Mouse (Mus musculus) intestine, embryonic 15.5 days (tissue): ENCODE results near the gene E030018B13Rik. TPM values are rescaled to one million over a fixed set of nuclear protein-coding genes. Genes with fewer than 3 reads are reported as not detected.

Experiments
- ATAC-seq: fragments of 200-750 bp; cut with Nextera tagmentation; 2 replicates; pipeline ENCODE4 v1.8.0; 2017; ENCODE audit warnings: moderate TSS enrichment, moderate library complexity
- H3K27ac ChIP-seq: fragments of 300-500 bp; sonication (generic); 2 replicates; pipeline ENCODE4 v1.5.1; 2015; ENCODE audit warnings: mild to moderate bottlenecking, inconsistent platforms
- H3K27me3 ChIP-seq: fragments of 300-500 bp; sonication (generic); replicated peaks from 2 replicates; pipeline ENCODE4 v1.6.1; 2015; ENCODE audit warnings: inconsistent platforms
- H3K36me3 ChIP-seq: fragments of 300-500 bp; sonication (generic); 2 replicates; pipeline ENCODE4 v1.6.1; 2015; ENCODE audit warnings: inconsistent platforms
- H3K4me1 ChIP-seq: fragments of 300-500 bp; sonication (generic); replicated peaks from 2 replicates; pipeline ENCODE4 v1.6.1; 2015; ENCODE audit warnings: inconsistent platforms
- H3K4me2 ChIP-seq: fragments of 300-500 bp; sonication (generic); replicated peaks from 2 replicates; pipeline ENCODE4 v1.6.1; 2015; ENCODE audit warnings: mild to moderate bottlenecking, inconsistent platforms
- H3K4me3 ChIP-seq: fragments of 300-500 bp; sonication (generic); replicated peaks from 2 replicates; pipeline ENCODE4 v1.5.1; 2015; ENCODE audit warnings: inconsistent platforms
- H3K9ac ChIP-seq: fragments of 300-500 bp; sonication (generic); 2 replicates; pipeline ENCODE4 v1.6.1; 2015; ENCODE audit warnings: inconsistent platforms
- H3K9me3 ChIP-seq: fragments of 300-500 bp; sonication (generic); 2 replicates; pipeline ENCODE4 v1.6.1; 2016; ENCODE audit warnings: inconsistent platforms
- WGBS: fragments of 180-500 bp; shearing (Covaris S2); methylation state at CpG from one replicate; pipeline ENCODE4 v1.1.7; 2015; 5-methylcytosine and 5-hydroxymethylcytosine counted together
- polyA plus RNA-seq: library from polyadenylated mRNA; unstranded; fragments of >200 nt; fragmentation: Nextera tagmentation; extraction: Ambion mirVana; gene quantifications from 2 replicates; pipeline ENCODE4 v1.2.1, GENCODE M21; 2015

E030018B13Rik gene
- polyA plus RNA-seq, result not detected in 2 replicates

DNA sequence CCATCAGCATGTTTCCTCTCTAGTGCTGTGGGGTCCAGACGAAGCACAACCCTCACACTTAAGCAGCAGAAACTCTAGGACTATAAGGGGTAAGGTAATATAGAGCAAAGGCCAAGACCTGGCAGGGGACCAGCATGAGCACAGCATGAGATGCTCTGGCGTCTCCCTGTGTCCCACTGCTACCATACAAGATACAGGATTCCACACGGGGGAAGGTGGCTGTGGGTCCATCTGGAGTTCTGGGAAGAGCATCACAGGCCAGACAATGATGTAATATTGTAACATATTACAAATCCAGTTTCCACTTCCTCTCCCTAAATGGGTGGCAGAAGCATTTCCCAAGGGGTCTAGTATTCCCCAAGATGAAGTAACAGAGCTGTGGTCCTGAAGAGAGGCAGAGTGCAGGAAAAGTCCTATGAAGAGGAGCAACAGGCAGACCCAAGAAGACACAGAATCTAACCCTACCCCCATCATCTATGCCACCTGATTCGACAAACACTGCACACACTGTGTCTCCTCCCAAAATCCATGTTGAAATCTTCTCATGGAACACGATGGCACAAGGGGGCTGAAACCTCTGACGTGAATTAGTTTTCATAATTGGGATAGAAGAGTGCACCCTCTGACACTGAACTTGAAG lies at the start of gene E030018B13Rik:
E030018B13Rik (plus strand) TSS at position 590 of the 640 bp plus-strand sequence.
- H3K4me2 ChIP-seq, result no peak within 1 kb of the TSS
- H3K36me3 ChIP-seq, result no peaks in the 10 kb centered on the region
- no peaks in the 10 kb centered on the region for H3K27me3 ChIP-seq
- 86% methylated on average over 6 of the region's 6 CpGs for WGBS
- H3K9ac ChIP-seq, result no peak within 1 kb of the TSS
- H3K27ac ChIP-seq, result no peak within 1 kb of the TSS
- no peak within 1 kb of the TSS for H3K4me3 ChIP-seq
- H3K4me1 ChIP-seq, result peaks cover 31% of the 10 kb centered on the region
- H3K9me3 ChIP-seq, result no peaks in the 10 kb centered on the region
- ATAC-seq, result no peak

DNA sequence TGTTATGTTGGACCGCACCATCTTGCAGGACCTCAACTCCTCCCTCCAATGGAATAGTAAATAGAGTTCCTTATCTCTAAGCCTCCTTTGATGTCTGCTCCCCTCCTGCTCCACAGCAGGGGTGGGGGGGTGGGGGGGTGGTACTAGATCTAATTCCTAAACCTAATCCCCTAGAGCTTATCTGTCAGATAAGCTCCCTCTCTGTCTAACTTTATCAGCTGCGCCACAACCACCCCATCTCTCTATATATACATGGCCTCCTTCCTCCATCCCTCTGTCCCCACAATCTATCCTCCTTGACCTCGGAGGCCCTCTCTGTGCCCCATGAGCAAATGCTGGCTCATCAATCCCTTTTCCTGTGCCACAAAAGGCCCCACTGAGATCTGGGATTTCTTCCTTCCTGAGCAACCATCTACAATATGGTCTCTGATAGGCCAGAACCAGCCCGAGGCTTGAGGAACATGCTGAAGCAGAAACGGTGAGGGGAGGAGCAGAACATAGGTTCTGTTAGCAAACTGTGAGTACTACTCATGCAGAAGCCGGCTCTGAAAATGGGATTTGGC lies 48.2 kb upstream of the E030018B13Rik start:
- 51% methylated on average over 6 of the region's 6 CpGs for WGBS
- Histone ChIP-seq H3K27me3 (no peaks in the 10 kb centered on the region), H3K27ac (no peak overlapping the region), H3K4me1 (no peaks in the 10 kb centered on the region), H3K9me3 (no peaks in the 10 kb centered on the region), H3K4me2 (no peak overlapping the region), H3K36me3 (no peaks in the 10 kb centered on the region), H3K4me3 (no peak overlapping the region), H3K9ac (no peak overlapping the region)
- ATAC-seq, result no peak

DNA sequence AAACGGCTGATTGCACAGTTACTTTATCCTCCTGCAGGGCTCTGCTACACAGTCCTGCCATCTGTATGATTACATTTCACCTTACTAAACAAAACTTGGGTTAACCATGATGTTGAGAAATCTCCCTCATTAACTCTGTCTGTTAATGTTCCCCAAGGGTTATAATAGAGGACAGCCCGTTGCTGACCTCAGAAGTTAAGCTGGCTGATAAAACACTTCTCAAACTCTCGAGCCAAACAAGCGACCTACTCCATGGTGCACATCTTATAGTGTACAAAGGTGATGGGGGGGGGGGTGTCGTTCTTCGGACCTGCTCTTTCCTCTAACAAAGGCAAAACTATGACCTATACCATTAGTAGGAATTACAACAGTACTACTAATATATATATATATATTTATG lies 45.0 kb upstream of the E030018B13Rik start:
- Histone ChIP-seq H3K9me3 (no peaks in the 10 kb centered on the region), H3K36me3 (no peaks in the 10 kb centered on the region), H3K4me3 (no peak overlapping the region), H3K27me3 (no peaks in the 10 kb centered on the region), H3K4me2 (no peak overlapping the region), H3K4me1 (0 out of 2 replicates have a peak, but pooled peaks cover 7% of the 10 kb centered on the region), H3K9ac (no peak overlapping the region), H3K27ac (no peak overlapping the region)
- WGBS, result 75% methylated on average over 6 of the region's 6 CpGs
- no peak for ATAC-seq

DNA sequence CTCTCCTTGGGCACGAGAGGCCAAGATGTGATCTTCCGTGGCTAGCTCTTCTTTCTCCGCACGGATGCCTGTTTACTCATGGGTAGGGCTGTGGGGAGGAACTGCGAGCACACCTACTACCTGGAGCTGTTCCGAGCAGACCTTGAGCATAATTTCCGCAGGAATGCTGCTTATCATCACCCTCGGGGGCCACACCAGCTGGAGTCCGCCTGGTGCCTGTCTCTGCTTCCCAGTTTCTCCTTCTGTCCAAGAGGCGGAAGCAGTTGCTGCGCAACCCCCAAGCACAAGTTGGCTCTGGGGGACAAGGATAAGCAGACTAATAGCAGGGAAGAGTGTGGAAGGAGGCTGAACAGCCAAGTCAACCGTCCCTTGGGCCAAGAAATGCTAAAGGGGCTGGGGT lies 42.8 kb upstream of the E030018B13Rik start:
- Histone ChIP-seq H3K4me3 (no peak overlapping the region), H3K9ac (no peak overlapping the region), H3K4me2 (peak overlapping the region; percentile 25), H3K9me3 (no peaks in the 10 kb centered on the region), H3K4me1 (0 out of 2 replicates have a peak, but pooled peaks cover 12% of the 10 kb centered on the region), H3K36me3 (no peaks in the 10 kb centered on the region), H3K27me3 (no peaks in the 10 kb centered on the region), H3K27ac (no peak overlapping the region)
- 53% methylated on average over 12 of the region's 12 CpGs for WGBS
- ATAC-seq, result peak; percentile 79

DNA sequence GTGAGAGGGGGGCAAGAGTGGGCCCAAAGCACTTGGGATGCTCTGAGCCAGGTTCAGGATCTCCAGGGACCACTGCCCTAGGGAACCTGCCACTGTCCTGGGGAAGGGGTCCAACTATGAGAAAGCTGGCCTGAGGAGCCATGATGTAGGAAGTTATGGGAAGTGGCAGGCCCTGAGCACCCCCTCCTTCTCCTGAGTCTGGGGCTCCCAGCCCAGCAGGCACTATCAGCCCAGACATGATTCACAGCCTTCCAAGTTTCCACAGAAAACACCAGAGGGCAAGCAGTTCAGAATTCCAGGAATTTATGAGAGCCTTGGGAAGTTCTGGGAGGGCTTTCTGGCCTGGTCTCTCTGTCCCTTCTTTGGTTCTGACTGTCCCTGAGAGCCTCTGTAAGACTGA lies 41.0 kb upstream of the E030018B13Rik start:
- Histone ChIP-seq H3K27me3 (no peaks in the 10 kb centered on the region), H3K9ac (no peak overlapping the region), H3K36me3 (no peaks in the 10 kb centered on the region), H3K27ac (no peak overlapping the region), H3K4me2 (no peak overlapping the region), H3K4me3 (no peak overlapping the region), H3K4me1 (0 out of 2 replicates have a peak, but pooled peaks cover 12% of the 10 kb centered on the region), H3K9me3 (no peaks in the 10 kb centered on the region)
- ATAC-seq, result no peak; the same call in 1 of the 2 replicates

DNA sequence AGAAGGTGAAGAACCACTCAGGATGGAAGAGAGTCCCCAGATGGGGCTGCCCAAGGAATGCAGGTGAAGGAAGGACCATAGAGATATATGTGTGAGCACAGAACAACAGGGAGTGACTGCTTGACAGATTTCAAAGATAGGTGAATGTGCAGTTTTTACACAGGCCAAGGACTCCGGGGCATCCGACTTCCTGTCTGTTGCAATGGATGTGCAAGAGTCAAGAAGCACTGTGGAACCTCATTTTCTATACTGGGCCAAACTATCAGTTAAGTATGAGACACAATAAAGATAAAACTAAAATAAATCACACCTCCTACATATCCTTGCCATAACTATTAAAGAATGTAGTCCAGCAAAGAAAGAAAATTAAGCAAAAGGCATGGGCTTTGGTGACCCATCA lies 40.0 kb upstream of the E030018B13Rik start:
- Histone ChIP-seq H3K27ac (no peak overlapping the region), H3K27me3 (no peaks in the 10 kb centered on the region), H3K9ac (no peak overlapping the region), H3K4me1 (0 out of 2 replicates have a peak, but pooled peaks cover 12% of the 10 kb centered on the region), H3K9me3 (no peaks in the 10 kb centered on the region), H3K36me3 (no peaks in the 10 kb centered on the region), H3K4me3 (no peak overlapping the region), H3K4me2 (no peak overlapping the region)
- ATAC-seq, result no peak
- WGBS, result 68% methylated on average over 2 of the region's 2 CpGs

DNA sequence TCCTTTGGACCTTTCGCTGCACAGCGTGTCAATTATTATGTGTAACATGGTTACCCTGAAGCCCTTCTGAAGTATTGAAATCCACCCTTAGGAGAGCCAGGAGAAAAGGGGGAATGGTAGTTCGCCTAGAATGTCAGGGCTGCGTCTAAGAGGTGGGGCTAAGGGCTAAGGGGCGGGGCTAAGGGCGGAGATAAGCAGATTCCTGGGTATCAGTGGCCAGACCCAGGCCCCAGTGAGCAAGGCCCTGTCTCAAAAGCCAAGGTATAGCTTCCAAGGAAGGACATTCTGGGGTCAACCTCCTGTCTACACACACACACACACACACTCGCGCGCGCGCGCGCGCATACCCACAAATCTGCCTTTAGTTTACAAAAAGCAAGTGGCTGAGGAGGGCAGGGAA lies 39.0 kb upstream of the E030018B13Rik start:
- peak; percentile 59; the same call in 1 of the 2 replicates for ATAC-seq
- no peaks in the 10 kb centered on the region for H3K27me3 ChIP-seq
- no peak overlapping the region for H3K4me3 ChIP-seq
- peak overlapping the region; percentile 39; the same call in 1 of the 2 replicates for H3K4me2 ChIP-seq
- 22% methylated on average over 14 of the region's 14 CpGs for WGBS
- H3K27ac ChIP-seq, result no peak overlapping the region
- H3K4me1 ChIP-seq, result 0 out of 2 replicates have a peak, but pooled peaks cover 12% of the 10 kb centered on the region
- H3K9ac ChIP-seq, result no peak overlapping the region
- no peaks in the 10 kb centered on the region for H3K9me3 ChIP-seq
- no peaks in the 10 kb centered on the region for H3K36me3 ChIP-seq

DNA sequence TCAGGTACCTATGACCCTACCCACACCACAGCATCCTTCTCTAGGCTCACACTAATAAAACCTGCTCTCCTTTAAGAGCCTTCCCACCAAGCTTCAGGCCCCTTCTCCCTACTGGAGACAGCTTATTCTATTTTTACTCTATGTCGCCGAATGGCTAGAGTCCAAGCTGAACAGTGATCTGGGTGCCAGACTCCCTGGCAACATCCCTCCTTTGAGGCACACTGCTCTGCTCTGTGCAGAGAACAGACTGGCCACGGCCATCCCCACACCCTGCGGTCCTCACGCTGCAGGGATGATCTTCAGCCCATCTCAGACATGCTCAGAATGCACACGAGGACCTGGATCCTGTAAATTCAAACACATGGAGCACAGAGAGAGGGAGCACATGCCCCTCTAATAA lies 37.1 kb upstream of the E030018B13Rik start:
- H3K4me1 ChIP-seq, result 0 out of 2 replicates have a peak, but pooled peaks cover 5% of the 10 kb centered on the region
- no peak overlapping the region for H3K27ac ChIP-seq
- no peaks in the 10 kb centered on the region for H3K27me3 ChIP-seq
- 77% methylated on average over 6 of the region's 6 CpGs for WGBS
- H3K4me2 ChIP-seq, result no peak overlapping the region
- H3K36me3 ChIP-seq, result no peaks in the 10 kb centered on the region
- H3K9me3 ChIP-seq, result no peaks in the 10 kb centered on the region
- H3K9ac ChIP-seq, result no peak overlapping the region
- no peak for ATAC-seq
- H3K4me3 ChIP-seq, result no peak overlapping the region

DNA sequence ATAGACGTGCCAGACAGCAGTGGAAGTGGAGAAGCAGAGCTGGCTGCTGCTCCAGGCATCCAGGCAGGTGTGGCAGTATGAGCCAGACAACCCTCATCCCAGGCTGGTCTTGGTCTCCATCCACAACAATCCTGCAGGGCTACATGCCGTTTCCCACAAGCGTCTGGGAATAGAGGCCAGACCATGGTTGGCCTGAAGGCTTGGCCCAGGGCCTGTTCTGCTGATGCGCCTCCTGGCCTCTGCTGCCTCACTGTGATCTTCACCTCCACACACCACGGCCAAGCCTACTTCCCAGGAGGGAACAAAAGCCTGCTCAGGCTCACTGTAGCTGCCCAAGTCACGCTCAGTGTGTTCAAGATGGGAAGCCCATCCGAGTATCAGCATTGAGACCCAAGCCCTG lies 33.9 kb upstream of the E030018B13Rik start:
- Histone ChIP-seq H3K4me1 (0 out of 2 replicates have a peak, but pooled peaks cover 2% of the 10 kb centered on the region), H3K9ac (no peak overlapping the region), H3K4me3 (no peak overlapping the region), H3K9me3 (no peaks in the 10 kb centered on the region), H3K27me3 (no peaks in the 10 kb centered on the region), H3K36me3 (no peaks in the 10 kb centered on the region), H3K27ac (no peak overlapping the region), H3K4me2 (no peak overlapping the region)
- 86% methylated on average over 7 of the region's 7 CpGs for WGBS
- ATAC-seq, result no peak

DNA sequence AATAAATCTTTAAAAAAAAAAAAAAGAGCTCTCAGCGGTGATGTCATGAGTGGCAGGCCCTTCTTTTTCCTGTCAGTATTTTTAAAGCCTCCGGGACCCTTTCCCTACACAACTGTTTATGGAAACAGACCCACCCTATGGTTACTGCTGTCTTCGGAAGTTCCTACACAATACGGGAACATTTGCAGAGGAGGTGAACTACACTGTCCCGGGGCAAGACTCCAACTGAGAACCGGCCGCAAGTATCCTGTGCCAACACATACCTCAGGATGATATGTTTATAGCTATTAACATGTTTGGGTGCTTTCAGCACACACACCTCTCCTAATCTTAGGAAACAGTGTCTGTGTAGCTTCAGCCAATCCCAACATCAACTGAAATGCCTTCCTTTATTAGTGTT lies 31.6 kb upstream of the E030018B13Rik start:
- Histone ChIP-seq H3K36me3 (0 out of 2 replicates have a peak, but pooled peaks cover 2% of the 10 kb centered on the region), H3K4me1 (no peaks in the 10 kb centered on the region; the same call in 1 of the 2 replicates), H3K27me3 (no peaks in the 10 kb centered on the region), H3K4me2 (no peak overlapping the region), H3K27ac (no peak overlapping the region), H3K9me3 (no peaks in the 10 kb centered on the region), H3K9ac (no peak overlapping the region), H3K4me3 (no peak overlapping the region)
- 72% methylated on average over 7 of the region's 7 CpGs for WGBS
- no peak for ATAC-seq

DNA sequence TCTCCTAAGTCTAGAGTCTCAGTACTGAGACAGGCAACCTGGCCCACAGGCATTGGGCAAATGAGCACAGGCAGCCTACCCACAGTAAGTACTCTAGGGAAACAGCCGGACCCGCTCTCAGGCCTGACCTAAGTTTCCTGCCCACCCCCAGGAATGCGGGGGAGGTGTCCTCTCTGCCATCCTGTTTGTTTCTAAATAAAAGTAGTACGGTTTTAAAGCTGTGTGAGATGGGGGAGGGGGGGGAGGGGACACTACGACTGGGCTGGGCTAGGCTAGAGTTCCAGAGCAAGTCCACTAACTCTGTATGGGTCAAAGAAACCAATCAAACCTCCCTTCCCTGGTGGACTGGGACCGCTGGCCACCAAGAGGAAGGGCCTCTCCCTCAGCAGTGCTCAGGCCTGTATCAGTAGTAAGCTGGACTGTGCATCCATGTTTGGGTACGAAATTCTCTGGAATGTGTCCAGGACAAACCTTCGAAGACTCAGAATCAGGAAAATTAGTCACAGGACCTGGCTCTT lies 29.6 kb upstream of the E030018B13Rik start:
- no peaks in the 10 kb centered on the region for H3K9me3 ChIP-seq
- 45% methylated on average over 8 of the region's 8 CpGs for WGBS

DNA sequence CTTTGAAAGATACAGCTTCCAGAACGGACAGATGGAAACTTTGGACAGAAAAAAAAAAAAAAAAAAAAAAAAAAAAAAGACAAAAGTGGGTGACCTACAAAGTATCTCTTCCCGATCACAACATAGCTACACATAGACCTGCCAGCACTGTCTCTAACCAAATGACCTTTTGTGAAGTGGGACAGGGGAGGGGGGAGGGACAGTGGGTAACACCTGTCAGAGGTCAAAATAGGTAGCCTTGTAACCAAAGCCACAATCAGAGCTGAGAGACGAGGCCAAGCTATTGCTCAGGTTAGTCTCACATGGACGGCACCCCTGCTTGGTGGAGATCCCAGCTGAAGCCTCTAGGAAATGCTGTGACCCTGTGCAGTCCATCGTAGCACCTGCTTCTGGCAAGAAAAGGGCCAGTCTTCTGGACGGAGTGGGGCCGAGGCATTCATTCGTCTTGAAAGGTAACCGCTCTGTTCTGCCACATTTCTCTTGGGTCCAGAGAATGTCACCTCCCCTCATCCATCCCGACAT lies 29.0 kb upstream of the E030018B13Rik start:
- Histone ChIP-seq H3K4me3 (no peak overlapping the region), H3K9ac (no peak overlapping the region), H3K9me3 (no peaks in the 10 kb centered on the region), H3K27ac (no peak overlapping the region), H3K4me2 (no peak overlapping the region), H3K4me1 (no peaks in the 10 kb centered on the region; the same call in 1 of the 2 replicates), H3K27me3 (no peaks in the 10 kb centered on the region), H3K36me3 (peaks cover 2% of the 10 kb centered on the region; the same call in 1 of the 2 replicates)
- no peak for ATAC-seq
- 87% methylated on average over 10 of the region's 10 CpGs for WGBS

More for the DNA sequence above, 29.6 kb upstream of the E030018B13Rik start:
- Histone ChIP-seq H3K4me2 (no peak overlapping the region), H3K9ac (no peak overlapping the region), H3K36me3 (peaks cover 2% of the 10 kb centered on the region; the same call in 1 of the 2 replicates), H3K4me1 (no peaks in the 10 kb centered on the region; the same call in 1 of the 2 replicates), H3K4me3 (no peak overlapping the region), H3K27me3 (no peaks in the 10 kb centered on the region), H3K27ac (no peak overlapping the region)
- no peak for ATAC-seq
